Mouse (Mus musculus): ENCODE results near the gene Rock2.

DNA sequence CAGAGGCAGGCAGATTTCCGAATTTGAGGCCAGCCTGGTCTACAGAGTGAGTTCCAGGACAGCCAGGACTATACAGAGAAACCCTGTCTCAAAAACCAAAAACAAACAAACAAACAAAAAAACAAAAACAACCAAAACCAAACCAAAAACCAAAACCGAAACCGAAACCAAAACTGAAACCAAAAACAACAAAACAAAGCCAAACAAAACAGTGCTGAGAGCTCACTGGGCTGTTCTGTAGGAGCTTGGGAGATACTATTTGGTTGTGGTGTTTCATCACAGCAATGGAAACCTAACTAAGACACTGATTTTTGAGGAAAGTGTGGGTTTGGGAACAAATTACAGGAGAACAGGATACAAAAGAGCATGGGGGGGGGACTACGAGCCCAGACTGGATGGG, 127.5 kb downstream of the Rock2 start:
- TF ChIP-seq CTCF (IDR thresholded peaks at IDR 0.05; ENCODE audit: control insufficient read depth, insufficient read depth, low read length), result no peak
- no peak for TF ChIP-seq POLR2A (IDR thresholded peaks at IDR 0.05; ENCODE audit: borderline replicate concordance, control insufficient read depth, low read depth, low read length)

Data from bone marrow, adult 2 months (tissue).